Mouse (Mus musculus): Measurements from ENCODE around the gene Fndc3a.
A peak's percentile ranks its signal among the peaks of the same experiment; 100 is the strongest.

The Fndc3a gene

DNA sequence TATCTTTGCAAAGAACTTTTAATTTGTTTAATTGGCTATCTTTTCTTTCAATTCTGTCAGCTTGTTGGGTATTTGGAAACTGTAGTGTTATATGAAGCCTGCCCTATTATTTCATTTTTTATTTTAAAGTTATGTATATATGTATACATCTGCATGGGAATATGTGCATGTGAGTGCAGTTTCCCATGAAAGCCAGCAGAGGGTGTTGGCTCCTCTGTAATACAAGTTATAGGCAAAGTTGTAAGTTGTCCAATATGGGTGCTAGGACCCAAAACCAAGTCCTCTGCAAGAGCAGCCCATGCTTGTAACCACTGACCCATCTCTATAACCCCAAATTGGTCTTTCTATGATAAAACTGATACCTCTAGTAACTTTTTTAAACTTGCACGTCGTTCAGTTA is 38.8 kb downstream of the Fndc3a start:
- DNase-seq: no peak

DNA sequence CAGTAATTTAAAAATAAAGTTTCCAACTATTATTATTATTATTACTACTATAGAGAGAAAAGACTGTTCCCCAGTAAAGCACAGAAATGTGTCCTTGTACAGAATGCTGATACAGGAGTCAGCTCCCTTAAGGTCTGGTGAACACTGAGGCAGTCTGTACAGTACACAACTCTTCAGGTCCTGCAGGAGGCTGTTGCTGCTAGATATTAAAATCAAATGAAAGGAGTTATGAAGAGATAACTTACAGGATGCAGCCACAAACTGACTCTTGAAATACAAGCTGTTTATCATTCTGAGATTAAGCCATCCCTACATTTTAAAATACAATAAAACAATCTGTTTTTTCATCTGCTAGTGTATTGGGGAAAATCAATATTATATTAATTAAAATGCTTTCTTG is 60.5 kb downstream of the Fndc3a start:
- no peak for DNase-seq

DNA sequence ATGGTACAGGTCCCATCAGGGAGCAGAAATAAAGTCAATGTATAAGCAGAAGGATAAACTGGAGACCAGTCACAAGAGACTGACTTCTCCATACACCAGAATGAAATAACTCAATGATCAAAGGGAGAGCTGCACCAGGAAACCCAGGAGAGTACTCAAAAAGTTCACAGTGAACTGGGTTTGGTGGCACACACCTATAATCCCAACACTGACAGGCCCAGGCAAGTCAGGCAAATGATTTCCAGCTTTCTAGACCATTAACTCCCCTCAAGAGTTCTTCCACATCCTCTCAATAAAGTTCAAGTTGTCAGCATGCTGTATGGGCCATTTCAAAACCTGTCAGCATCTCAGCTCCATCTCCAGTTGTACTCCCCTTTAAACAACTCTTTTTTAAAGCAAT is 64.3 kb downstream of the Fndc3a start:
- no peak for DNase-seq

DNA sequence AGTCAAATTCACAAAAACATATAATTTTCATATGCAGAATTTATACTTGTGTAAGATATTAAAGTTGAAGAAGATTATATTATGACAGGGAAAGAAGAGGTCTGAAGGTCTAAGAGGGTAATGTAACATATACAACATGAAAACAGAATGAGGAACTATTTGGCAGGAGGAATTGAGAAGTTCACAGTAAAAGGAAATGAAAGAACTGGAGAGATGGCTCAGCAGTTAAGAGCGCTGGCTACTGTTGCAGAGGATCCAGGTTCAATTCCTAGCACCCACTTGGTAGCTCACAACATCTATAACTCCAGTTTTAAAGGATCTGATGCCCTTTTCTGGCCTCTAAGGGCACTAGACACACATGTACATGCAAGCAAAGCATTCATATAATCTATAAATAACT is 65.2 kb downstream of the Fndc3a start:
- DNase-seq: no peak

DNA sequence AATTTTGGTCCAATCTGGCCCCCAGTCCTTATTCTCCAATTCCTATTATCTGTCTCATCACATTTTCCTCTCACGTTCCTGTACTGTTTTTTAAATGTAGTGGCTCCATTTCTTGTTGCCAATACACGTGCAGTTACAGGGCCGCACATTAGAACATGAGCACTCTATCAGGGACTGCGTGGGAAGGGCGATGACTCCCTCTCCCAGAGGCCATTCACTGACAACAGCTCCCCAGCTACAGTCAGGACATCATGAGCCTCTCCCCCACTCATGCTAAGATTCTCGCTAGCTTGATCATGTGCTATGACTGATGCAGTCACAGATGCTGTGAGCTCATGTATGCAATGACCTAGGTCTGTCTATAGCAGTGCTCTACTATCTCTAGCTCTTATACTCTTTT is 71.3 kb downstream of the Fndc3a start:
- DNase-seq: no peak

DNA sequence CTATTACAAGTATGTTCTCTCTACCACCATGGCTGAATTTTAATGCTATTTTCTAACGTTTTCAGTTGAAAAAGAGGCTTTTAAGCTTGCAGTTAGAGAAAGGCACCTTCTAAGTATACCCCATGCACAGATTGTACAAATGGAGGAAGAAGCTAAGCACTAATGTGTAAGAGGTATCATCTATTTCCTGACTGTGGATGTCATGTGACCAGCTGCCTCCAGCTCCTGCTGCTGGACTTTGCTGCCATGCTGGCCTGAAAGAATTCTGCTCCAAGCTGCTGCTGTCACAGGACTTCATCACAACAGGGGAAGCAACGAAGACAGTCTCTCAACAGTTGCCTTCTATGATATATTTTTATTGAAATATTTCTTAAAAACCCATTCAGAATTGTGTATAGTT is 76.2 kb downstream of the Fndc3a start:
- DNase-seq: no peak

DNA sequence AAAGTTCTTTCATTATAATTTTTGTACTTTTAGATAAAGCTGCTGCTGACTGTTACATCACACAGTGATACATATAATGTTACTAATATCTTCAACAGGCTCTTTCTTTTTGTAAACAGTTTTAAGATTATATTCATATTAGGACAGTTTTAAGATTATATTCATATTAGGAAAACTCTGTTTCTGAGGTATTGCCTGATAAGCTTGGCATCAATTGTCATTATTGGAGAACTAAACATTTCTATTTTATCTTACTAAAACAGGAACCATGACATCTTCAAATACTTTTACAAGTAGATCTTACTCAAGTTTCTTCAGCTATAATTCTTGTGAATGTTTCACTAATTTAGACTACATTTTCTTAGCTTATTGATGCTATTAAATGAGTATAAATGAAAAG is 84.4 kb downstream of the Fndc3a start:
- DNase-seq: no peak

DNA sequence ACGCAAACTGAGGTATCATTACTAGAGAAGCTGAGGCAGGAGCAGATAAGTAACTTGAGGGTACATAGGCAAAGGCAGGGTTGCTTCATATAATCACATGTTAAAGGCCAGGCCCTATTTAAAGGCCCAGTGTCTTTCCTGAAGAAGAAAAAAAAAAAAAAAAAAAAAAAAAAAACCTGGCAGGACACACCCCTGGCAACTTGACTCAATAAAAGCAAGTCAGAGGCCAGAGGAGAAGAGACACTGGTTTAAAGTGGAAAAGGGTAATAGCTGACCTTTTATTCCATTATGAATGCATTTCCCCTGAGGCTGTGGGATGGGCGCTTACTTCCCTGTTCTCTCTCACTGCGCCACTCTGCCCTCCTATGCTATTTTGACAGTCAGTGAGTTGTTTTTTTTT is 105.7 kb downstream of the Fndc3a start:
- no peak for DNase-seq

DNA sequence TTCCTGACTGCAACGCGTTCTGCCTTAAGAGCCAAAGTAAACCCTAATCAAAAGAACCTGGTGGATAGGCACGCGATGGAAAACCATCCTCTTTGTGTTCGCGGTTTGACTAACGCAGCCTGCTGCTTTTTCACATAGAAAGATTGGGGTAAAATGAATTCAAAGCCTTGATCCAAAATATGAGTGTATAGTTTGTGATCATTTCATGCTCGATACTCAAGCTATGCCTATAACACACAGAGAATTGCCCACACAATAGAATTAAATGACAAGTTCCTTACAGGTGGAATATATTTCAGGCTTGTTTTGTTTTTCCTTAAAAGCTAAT is 106.6 kb downstream of the Fndc3a start:
- no peak for DNase-seq

DNA sequence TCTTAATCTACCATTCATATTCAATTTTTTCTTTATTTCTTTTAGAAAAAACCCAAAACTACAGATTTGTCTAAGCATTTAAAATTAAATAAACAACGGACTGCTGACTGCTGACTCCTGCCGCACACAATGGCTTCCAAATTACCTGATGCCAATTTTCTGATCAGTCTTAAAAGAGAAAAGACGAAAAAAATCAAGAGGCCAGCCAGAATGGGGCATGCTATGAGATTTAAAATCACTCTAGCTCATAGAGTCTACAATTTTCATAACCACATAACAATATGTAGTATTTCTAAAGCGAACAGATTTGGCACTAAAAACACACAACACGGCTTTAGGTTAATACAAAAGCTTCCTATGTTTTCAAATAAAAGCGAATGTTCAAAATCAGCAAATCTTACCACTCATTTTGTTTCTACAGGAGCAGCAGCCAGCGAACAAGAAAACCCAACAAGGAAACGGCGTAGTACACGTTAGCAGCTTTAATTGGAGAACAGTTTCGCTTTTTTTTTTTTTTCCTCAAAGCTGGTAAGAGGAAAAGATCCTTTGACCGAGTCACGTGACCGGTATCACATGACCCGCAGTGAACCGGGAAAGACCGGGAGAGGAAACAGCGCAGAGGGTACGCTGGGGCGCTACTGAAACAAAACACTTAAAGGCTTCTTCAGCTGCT is 107.1 kb downstream of the Fndc3a start:
- peak; percentile 88 for DNase-seq

DNA sequence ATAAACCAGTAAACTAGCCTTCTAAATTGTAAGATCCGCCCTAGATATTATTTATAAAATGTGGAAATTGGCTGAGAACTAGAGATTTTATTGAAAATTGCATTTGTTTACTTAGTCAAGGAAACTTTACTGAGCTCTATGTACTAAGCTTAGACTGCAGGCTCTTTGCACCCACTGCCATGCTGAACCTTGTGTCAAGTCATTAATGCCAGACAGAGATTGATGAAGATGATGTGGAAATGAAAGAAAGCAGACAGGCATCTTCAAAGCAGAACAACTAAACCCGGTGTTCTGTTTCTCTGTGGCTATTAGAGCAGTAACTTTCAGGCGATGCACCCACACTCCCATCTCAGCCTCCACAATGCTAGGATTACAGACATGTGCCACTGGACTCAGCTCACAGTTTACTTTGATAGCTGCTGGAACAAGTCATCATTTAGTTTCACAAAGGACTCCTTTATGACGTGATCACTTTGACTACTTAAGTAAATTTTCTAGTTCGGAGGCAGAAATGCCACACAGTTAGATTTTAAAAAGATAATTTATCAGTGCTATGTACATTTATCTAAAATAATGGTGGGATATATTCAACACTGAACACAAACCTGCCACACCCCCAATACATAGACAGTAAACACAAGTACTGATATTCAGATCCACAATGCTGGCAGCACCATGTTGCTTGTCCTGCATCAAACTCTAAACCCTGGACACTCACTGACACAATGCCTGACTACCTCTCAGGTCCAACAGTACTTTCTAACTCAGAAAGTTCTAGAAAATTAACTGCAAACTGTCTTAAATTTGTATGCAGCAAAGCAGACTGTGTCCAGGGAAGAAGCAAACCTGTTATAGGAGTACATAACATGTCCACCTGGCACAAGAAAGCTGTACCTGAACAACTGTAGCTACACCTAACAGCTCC is 108.2 kb downstream of the Fndc3a start:
- peak; percentile 18 for DNase-seq

DNA sequence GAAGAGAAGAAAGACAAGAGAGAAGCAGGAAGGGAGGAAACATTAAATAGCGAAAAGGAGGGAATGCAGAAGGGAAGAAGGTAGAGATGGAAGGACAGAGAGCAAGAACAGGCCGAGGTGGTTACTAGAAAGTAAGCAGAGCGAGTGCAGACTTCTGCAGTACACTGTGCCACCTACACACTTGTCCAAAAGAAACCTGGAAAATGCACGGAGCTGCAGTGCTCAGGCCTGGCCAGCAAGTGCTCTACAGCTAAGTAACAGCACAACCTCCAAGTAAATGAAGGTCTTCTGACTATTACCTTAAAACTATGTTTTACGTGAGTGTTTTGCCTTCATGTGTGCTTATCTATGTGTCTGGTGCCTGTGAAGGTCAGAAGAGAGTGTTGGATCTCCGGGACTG is 109.4 kb downstream of the Fndc3a start:
- no peak for DNase-seq

DNA sequence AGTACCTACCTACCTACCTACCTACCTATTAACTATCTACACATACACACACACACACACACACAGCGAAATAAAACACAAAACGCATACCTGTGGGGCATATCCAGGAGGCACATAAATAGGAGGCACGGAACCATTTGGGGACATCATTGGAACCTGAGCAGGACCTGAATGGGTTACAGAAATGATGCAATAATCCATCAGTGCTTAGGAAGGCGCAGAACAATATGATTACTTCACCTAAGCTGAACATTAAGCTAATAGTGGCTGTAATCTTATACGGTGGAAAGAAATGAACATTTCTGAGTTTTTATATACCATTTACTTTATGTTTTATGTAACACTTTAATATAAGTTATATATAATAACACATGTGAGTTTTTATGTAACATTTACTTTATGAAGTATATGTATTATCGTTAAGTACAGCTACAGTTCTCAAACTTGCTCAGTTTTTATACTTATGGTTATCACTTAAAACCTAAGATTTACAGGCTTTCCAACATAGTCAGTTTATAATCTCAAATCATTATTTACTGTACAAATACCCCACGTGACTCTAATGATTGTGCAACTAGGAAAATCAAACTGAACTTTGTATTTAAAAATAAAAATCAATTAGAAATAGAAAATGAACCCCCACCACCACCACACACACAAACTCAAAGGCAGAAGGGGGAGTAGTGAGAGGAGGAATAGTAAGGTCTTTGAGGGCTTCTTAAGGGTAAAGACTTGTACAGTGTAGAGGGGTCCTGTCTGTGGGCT is 110.6 kb downstream of the Fndc3a start:
- no peak for DNase-seq

DNA sequence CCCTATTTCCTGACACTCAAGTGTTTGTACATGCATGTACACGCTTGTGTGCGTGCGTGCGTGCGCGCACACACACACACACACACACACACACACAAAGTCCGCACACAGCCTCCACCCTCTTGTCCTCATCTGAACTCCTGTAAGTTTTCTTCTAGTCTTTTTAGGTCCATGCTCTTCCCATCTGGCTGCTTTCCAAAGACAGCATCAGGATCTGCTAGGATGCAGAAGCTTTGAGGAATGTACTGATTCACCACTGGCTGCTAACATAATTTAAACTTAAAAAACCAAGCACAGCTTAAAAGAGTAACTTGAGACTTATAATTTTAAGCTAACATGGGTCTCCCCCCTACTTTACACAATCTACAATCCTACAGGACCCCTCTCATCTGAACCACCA is 115.6 kb downstream of the Fndc3a start:
- no peak for DNase-seq

DNA sequence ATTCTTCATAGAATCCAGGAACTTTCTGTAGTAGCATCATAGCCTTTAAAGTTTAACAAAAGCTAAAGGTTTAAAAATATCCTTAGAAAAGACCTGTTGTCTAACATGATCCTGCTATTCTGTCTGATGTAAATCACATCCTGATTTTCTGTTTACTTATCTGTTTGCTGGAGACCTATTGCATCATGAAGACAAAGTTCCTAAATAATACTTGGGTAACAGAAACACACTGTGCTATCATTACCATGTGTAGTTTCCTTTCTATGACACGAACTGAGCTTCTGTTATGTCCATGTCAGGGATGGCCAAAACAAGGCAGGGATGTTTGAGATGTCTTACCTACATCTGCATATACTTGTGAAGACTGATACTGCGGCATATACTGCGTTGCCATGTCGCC is 120.4 kb downstream of the Fndc3a start:
- DNase-seq: no peak

DNA sequence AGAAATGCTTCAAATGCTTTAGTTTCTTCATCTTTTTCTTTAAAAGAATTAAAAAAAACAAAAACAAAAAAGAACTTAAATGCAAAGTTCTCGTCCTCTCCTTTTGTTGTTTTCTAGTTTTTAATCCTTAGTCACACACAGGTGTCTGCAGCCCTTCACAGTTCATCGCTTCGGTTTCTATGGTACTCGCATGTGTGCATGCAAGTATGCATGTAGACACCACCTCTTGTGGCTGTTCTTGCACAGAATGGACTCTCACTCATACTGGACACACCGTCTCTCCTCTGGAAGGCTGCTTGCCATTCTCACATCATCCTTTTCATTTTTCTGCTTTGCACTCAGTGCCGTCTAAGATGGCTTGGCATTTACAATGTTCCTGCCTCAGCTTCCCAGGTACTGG is 126.8 kb downstream of the Fndc3a start:
- no peak for DNase-seq

DNA sequence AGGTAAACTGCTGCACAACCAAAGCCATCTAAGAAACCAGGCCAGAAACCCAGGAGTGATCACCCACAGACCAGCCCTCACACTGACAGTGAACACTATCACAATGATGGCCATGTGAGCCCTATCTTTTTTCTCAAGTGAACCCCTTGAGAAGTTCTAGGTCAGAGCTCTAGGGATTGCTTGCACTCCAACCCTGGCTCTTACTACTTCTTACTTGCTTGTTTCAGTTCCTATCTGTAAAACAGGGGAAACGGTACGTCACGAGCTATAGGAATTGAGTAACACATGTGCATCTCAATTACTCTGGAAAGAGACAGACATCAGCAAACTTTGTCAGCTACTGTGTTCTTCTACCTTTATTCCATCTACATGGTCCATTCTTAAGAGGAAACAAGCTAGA is 128.8 kb downstream of the Fndc3a start:
- no peak for DNase-seq

DNA sequence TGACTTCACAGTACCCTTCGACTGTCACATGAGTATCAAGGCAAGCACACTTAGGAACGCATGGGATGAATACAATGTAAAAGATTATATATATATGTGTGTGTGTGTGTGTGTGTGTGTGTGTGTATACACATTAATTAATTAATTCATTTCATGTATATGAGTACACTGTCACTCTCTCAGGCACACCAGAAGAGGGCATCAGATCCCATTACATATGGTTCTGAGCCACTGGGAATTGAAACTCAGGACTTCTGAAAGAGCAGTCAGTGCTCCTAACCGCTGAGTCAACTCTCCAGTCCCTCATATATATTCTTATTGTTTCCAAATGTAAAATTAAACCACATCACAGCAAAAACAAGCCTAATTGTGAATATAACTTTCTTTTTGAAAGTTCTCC is 133.5 kb downstream of the Fndc3a start:
- no peak for DNase-seq

DNA sequence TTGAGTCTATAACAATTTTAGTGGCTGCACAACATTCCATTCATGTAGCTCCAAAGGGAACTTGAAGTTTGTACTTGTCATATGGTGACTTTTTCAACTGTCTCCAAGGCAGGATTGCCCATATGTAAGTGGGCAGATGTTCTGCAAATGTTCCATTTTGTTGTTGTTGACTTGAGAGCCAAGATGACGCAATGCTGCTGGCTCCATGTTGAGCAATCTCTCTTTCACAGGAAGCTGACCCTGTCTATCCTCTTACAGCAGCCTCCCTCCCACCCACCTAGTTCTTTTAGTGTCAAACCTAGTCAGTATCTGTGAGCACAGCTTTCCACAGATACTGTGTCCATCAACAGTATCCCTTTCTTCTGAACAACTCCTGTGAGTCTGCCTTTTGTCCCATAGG is 145.9 kb downstream of the Fndc3a start:
- no peak for DNase-seq

DNA sequence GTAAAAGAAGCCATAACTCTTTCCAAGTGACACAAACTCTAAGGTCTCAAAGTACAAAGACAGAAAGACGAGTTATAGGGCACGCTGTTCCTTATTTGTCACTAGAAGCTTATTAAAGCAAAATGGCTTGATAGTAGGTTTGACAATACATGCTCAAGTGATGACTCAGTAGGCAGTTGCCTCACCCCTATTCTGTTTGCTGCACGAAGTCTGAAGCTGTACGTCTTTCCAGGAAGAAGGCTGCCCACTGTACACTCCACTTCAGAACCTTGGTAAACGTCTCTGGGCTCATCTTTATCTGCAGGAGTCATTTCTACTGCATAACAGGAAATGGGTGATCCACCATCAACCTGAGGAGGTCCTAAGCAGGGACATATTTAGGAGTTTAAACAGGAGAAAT is 151.0 kb downstream of the Fndc3a start:
- no peak for DNase-seq

DNA sequence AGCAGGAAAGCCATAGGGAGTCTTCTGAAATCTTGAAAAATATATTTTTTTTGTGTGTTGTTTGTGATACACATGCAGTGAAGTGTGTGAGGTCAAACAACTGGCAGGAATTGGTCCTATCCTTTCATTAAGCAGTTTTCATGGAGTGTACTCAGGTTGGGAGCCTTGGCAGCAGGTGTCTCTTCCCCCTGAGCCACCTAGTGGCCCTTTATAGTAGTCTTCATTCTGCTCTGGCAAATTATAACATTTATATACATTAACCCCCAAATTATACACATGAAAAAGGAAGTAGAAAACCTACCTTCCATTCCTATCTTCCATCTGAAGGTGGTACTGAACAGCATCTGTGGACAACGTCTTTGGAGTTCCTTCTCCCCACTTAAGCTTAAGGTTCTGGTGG is 154.0 kb downstream of the Fndc3a start:
- no peak for DNase-seq

DNA sequence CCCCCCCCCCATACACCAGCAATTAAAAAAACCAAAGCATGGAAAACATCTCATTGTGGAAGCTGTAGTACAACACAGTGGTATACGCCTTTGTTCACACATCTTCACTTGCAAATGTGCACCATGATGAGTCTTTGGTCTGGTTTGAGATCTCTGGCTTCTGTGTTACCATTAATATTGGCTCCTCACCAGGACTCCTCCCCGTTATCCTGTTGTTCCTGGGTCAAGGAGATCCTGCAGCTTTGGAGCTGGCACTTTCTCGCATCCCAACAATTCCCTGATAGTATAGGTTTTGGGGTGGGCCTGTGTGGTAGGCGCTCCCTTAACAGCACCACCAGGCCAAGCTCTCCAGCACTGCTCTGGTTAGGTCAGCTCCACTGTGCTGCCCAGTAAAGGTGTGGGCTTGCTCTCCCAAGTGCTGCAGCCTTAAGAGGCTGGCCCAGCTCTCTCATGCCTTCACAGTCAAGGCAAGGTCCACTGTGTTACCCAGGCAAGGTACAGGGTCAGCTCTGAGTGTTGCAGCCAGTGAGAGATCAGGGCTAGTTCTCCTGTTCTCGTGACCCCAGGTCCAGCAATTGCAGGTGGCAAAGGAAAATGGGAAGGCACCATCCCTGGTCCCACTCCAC is 173.3 kb downstream of the Fndc3a start:
- DNase-seq: no peak

DNA sequence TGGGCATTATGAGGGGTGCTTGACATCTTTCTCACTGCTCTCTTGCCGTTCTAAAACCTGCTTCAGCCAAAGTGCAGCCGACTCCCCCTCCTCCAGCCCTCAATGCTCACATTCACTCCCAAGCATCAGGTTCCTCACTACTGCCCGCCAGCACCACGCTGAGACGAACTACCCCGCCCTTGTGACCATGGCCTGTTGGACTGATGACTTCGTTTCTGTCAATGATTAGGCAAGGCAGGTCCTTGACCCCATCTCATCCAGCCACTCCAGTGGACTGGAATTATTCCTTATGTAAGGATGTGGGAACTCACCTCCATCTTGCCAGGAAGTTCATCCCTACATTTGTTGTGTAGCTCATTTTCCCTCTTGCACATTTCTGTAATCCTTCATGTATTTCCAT is 175.9 kb downstream of the Fndc3a start:
- no peak for DNase-seq
